Mouse (Mus musculus) thymus, adult 2 months (tissue): ENCODE data around the gene Pllp.

Source experiments
- CTCF ChIP-seq: fragments of 200-500 bp; IDR thresholded peaks from 2 replicates; pipeline ENCODE4 v1.5.1; 2012; ENCODE audit warnings: mild to moderate bottlenecking, control low read depth, low read length, moderate library complexity, borderline replicate concordance; ENCODE audit not compliant: control insufficient read depth, poor library complexity, insufficient read depth; ENCODE audit errors: extremely low read depth
- POLR2A ChIP-seq: fragments of 200-500 bp; IDR thresholded peaks from 2 replicates; pipeline ENCODE4 v1.6.1; 2012; ENCODE audit warnings: mild to moderate bottlenecking, low read length, control low read depth, moderate library complexity; ENCODE audit not compliant: control insufficient read depth, poor library complexity, insufficient read depth; ENCODE audit errors: extremely low read depth

- no peak for TF ChIP-seq CTCF
- TF ChIP-seq POLR2A = no peak
Observed at GRCm38 (mm10) chr8:94705581-94706245, 9.6 kb upstream of the Pllp start.
